Mouse (Mus musculus) lung, postnatal 0 days (tissue): ENCODE results near the gene Mex3a. TPM values are rescaled to one million over a fixed set of nuclear protein-coding genes. Genes with fewer than 3 reads are reported as not detected.

Source experiments
- ATAC-seq: fragments of 200-750 bp; cut with Nextera tagmentation; 2 replicates; pipeline ENCODE4 v1.8.0; 2017; ENCODE audit warnings: moderate library complexity
- DNase-seq: peaks from one replicate; pipeline ENCODE4 v3.0.0-alpha.2; 2016; ENCODE audit warnings: low spot score
- H3K27ac ChIP-seq: fragments of 300-500 bp; sonication (generic); 2 replicates; pipeline ENCODE4 v1.5.1; 2014; ENCODE audit warnings: antibody characterized with exemption, mild to moderate bottlenecking, low read length, mixed read lengths
- H3K27me3 ChIP-seq: fragments of 300-500 bp; sonication (generic); replicated peaks from 2 replicates; pipeline ENCODE4 v1.6.1; 2014; ENCODE audit warnings: low read length, mixed read lengths; ENCODE audit not compliant: insufficient read depth
- H3K36me3 ChIP-seq: fragments of 300-500 bp; sonication (generic); 2 replicates; pipeline ENCODE4 v1.6.1; 2014; ENCODE audit warnings: low read length, mixed read lengths; ENCODE audit not compliant: insufficient read depth
- H3K4me1 ChIP-seq: fragments of 300-500 bp; sonication (generic); 2 replicates; pipeline ENCODE4 v1.6.1; 2014; ENCODE audit warnings: antibody characterized with exemption, low read depth, low read length, mixed read lengths; ENCODE audit not compliant: insufficient read depth
- H3K4me2 ChIP-seq: fragments of 300-500 bp; sonication (generic); replicated peaks from 2 replicates; pipeline ENCODE4 v1.6.1; 2014; ENCODE audit warnings: low read depth, mild to moderate bottlenecking, low read length, moderate library complexity, mixed read lengths
- H3K4me3 ChIP-seq: fragments of 300-500 bp; sonication (generic); 2 replicates; pipeline ENCODE4 v1.5.1; 2014; ENCODE audit warnings: low read depth, low read length
- H3K9ac ChIP-seq: fragments of 300-500 bp; sonication (generic); replicated peaks from 2 replicates; pipeline ENCODE4 v1.6.1; 2014; ENCODE audit warnings: low read depth, mild to moderate bottlenecking
- H3K9me3 ChIP-seq: fragments of 300-500 bp; sonication (generic); 2 replicates; pipeline ENCODE4 v1.6.1; 2016; ENCODE audit warnings: low read length, mixed read lengths
- CTCF ChIP-seq: IDR thresholded peaks from 2 replicates; pipeline ENCODE4 v1.5.1; 2016; ENCODE audit warnings: antibody characterized with exemption, mild to moderate bottlenecking
- EP300 ChIP-seq: IDR thresholded peaks from 2 replicates; pipeline ENCODE4 v1.6.1; 2016; ENCODE audit warnings: antibody characterized with exemption, mild to moderate bottlenecking, control low read depth
- WGBS: fragments of 180-500 bp; shearing (Covaris S2); extraction: QIAGEN DNeasy Blood & Tissue Kit; methylation state at CpG from one replicate; pipeline ENCODE4 v1.1.7; 2014; 5-methylcytosine and 5-hydroxymethylcytosine counted together
- polyA plus RNA-seq: library from polyadenylated mRNA; unstranded; fragments of >200 nt; fragmentation: Nextera tagmentation; extraction: Ambion mirVana; gene quantifications from 2 replicates; pipeline ENCODE4 v1.2.1, GENCODE M21; 2015

Gene Mex3a
- polyA plus RNA-seq, 1 experiment from 2014 or later: 2.6 TPM

- peak overlapping the region; percentile 88 for H3K4me2 ChIP-seq
- peaks cover 13% of the 10 kb centered on the region; the same call in 1 of the 2 replicates for H3K4me1 ChIP-seq
- no peaks in the 10 kb centered on the region for H3K9me3 ChIP-seq
- ATAC-seq (no peak), DNase-seq (no peak)
- TF ChIP-seq EP300: no peak
- H3K27me3 ChIP-seq: no peaks in the 10 kb centered on the region
- H3K4me3 ChIP-seq: peak overlapping the region; percentile 93
- no peaks in the 10 kb centered on the region for H3K36me3 ChIP-seq
- 43% methylated on average over 4 of the region's 4 CpGs for WGBS
- no peak overlapping the region for H3K9ac ChIP-seq
- H3K27ac ChIP-seq: no peak overlapping the region
These were observed 31.4 kb upstream of the Mex3a start for GRCm38 (mm10) chr3:88500655-88501365.

GRCm38 (mm10) chr3:88501366-88502030 is 30.7 kb upstream of the Mex3a start:
- Histone ChIP-seq H3K4me3 (peak overlapping the region; percentile 93), H3K27me3 (no peaks in the 10 kb centered on the region), H3K9me3 (no peaks in the 10 kb centered on the region), H3K4me1 (peaks cover 13% of the 10 kb centered on the region; the same call in 1 of the 2 replicates), H3K9ac (peak overlapping the region; percentile 87), H3K4me2 (peak overlapping the region; percentile 88), H3K36me3 (no peaks in the 10 kb centered on the region), H3K27ac (peak overlapping the region; percentile 92)
- TF ChIP-seq EP300 (no peak), CTCF (no peak)
- DNase-seq: peak; percentile 63
- WGBS: 55% methylated on average over 6 of the region's 6 CpGs
- ATAC-seq: no peak

GRCm38 (mm10) chr3:88502031-88502571 is 30.1 kb upstream of the Mex3a start:
- no peaks in the 10 kb centered on the region for H3K9me3 ChIP-seq
- 18% methylated on average over 11 of the region's 11 CpGs for WGBS
- DNase-seq: peak; percentile 64

GRCm38 (mm10) chr3:88502641-88503504 is 29.3 kb upstream of the Mex3a start:
- DNase-seq: peak; percentile 97
- no peaks in the 10 kb centered on the region for H3K36me3 ChIP-seq
- H3K4me1 ChIP-seq: peaks cover 13% of the 10 kb centered on the region; the same call in 1 of the 2 replicates
- peak; percentile 96 for ATAC-seq
- no peaks in the 10 kb centered on the region for H3K27me3 ChIP-seq
- H3K9ac ChIP-seq: peak overlapping the region; percentile 87
- TF ChIP-seq CTCF (no peak), EP300 (no peak)
- peak overlapping the region; percentile 88 for H3K4me2 ChIP-seq
- no peaks in the 10 kb centered on the region for H3K9me3 ChIP-seq
- peak overlapping the region; percentile 92 for H3K27ac ChIP-seq
- WGBS: 1% methylated on average over 55 of the region's 55 CpGs
- peak overlapping the region; percentile 93 for H3K4me3 ChIP-seq

More at GRCm38 (mm10) chr3:88502031-88502571, 30.1 kb upstream of the Mex3a start:
- peak overlapping the region; percentile 93 for H3K4me3 ChIP-seq
- no peaks in the 10 kb centered on the region for H3K36me3 ChIP-seq
- H3K27ac ChIP-seq: peak overlapping the region; percentile 92
- no peak for ATAC-seq
- H3K4me2 ChIP-seq: peak overlapping the region; percentile 88
- H3K9ac ChIP-seq: peak overlapping the region; percentile 87
- H3K4me1 ChIP-seq: peaks cover 13% of the 10 kb centered on the region; the same call in 1 of the 2 replicates
- no peaks in the 10 kb centered on the region for H3K27me3 ChIP-seq
- TF ChIP-seq EP300 (no peak), CTCF (no peak)

- Histone ChIP-seq H3K9ac (no peak overlapping the region), H3K4me3 (peak overlapping the region; percentile 93; the same call in 1 of the 2 replicates), H3K36me3 (no peaks in the 10 kb centered on the region), H3K9me3 (no peaks in the 10 kb centered on the region), H3K4me1 (peaks cover 13% of the 10 kb centered on the region; the same call in 1 of the 2 replicates), H3K4me2 (peak overlapping the region; percentile 88), H3K27ac (peak overlapping the region; percentile 92), H3K27me3 (no peaks in the 10 kb centered on the region)
- DNase-seq (peak; percentile 91), ATAC-seq (peak; percentile 82)
- TF ChIP-seq EP300 (peak; percentile 60; the same call in 1 of the 2 replicates), CTCF (no peak)
- WGBS: 10% methylated on average over 4 of the region's 4 CpGs
These were observed 28.7 kb upstream of the Mex3a start for GRCm38 (mm10) chr3:88503505-88503863.
